Mouse (Mus musculus) spleen, adult 2 months (tissue): ENCODE data around the gene Gm973.

ENCODE experiments used
- CTCF ChIP-seq: fragments of 200-500 bp; IDR thresholded peaks from 2 replicates; pipeline ENCODE4 v1.5.1; 2011; ENCODE audit warnings: mild to moderate bottlenecking, inconsistent platforms; ENCODE audit not compliant: insufficient read depth, insufficient read length, insufficient replicate concordance; ENCODE audit errors: extremely low read depth
- POLR2A ChIP-seq: fragments of 200-500 bp; IDR thresholded peaks from 2 replicates; pipeline ENCODE4 v1.6.1; 2011; ENCODE audit warnings: low read depth, low read length, inconsistent platforms

- TF ChIP-seq POLR2A (no peak), CTCF (no peak)
Observed at GRCm38 (mm10) chr1:59683926-59684818, 168.1 kb downstream of the Gm973 start.
